Mouse (Mus musculus) midbrain, embryonic 13.5 days (tissue): ENCODE measurements around the gene Pou4f2. TPM values are rescaled to one million over a fixed set of nuclear protein-coding genes. Genes with fewer than 3 reads are reported as not detected.

ENCODE experiments used
- polyA plus RNA-seq: library from polyadenylated mRNA; unstranded; fragments of >200 nt; fragmentation: Nextera tagmentation; extraction: Ambion mirVana; gene quantifications from 2 replicates; pipeline ENCODE4 v1.2.1, GENCODE M21; 2015

The Pou4f2 gene
- polyA plus RNA-seq, 1 experiment from 2014 or later, result 9.9 TPM

Other genes starting within 250 kb of the Pou4f2 start
- 0.28 and 0.38 TPM in 2 replicates for gene Ttc29, start 223.3 kb downstream of the Pou4f2 start, polyA plus RNA-seq
- 269 and 271 TPM in 2 replicates for gene Rbmxl1, start 72.3 kb upstream of the Pou4f2 start, polyA plus RNA-seq
- gene Slc10a7, start 72.7 kb upstream of the Pou4f2 start, polyA plus RNA-seq, result 12.9 and 13.1 TPM in 2 replicates